Mouse (Mus musculus): ENCODE results near the gene Lin7c.

- TF ChIP-seq EP300 (IDR thresholded peaks at IDR 0.05; ENCODE audit: insufficient read depth, low read depth, low read length) (no peak), CTCF (IDR thresholded peaks at IDR 0.05) (no peak)
Measured at GRCm38 (mm10) chr2:109913241-109913640, 22.6 kb downstream of the Lin7c start.

Measured in heart, adult 2 months (tissue).